Mouse (Mus musculus) adipocyte (in vitro differentiated cells): ENCODE results near the gene Olfr1362.

ENCODE experiments used
- DNase-seq: peaks from one replicate; pipeline ENCODE4 v3.0.0-alpha.2; 2016; ENCODE audit warnings: low spot score

The Olfr1362 gene

DNA sequence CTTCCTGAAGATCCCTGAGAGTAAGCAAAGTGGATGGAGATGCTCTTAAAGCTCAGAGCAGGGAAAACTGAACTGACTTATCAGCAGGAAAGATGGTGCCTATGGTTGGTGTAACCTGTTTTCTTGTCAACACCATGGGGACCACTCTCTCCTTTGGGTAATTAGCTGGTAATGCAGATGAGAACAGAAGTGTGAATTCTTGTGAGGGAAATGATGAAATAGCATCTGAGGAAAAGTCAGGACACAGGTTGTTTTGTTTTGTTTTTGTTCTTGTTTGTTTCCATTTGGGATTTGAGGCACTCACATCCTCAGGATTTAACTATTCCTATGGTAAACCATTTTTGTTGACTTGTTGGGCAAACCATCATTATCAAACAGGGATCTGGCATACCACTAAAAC is at the start of gene Olfr1362:
Gene Olfr1362, minus strand, starts transcription at position 101 of the 400 bp plus-strand sequence.
- no peak for DNase-seq

DNA sequence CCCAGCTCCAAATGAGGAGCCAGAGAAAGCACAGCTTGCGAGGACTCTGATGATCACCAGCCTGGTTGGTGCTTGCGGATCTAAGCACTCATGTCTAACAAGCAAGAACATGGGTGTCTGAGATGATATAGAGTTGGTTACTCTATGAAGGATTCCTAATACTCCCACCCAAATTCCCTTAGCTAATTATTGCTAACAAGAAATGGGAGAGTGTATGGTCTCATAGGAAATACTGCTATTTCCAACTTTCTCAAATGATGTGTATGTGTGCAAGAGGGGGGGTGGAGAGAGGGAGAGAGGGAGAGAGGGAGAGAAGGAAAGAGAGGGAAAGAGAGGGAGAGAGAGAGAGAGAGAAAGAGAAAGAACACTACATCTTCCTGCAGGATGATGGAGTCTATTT is 49.5 kb upstream of the Olfr1362 start, which contains the start of gene Olfr1361:
Gene Olfr1361, minus strand, starts transcription at position 101 of the 400 bp plus-strand sequence.
- no peak for DNase-seq

DNA sequence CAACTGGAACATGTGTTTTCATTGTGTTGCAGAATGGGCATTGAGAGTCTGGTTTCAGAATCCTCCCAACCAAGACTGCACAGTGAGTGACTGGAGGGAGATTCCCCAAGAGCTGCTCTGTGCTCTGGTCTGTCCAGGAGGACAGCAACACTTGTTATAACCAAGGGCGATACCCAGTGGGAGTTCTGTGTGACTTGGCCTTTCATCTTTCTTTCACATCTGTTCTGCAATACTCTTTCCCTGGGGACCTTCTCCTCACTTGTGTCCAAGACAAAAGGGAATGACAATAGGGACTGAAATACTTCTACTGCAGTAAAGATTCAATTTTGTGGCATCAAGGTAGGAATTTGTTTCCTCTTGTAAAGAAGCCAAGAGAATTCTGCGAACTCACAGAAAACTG is 28.6 kb upstream of the Olfr1362 start, which contains the start of gene Olfr11:
Gene Olfr11, minus strand, starts transcription at position 101 of the 400 bp plus-strand sequence.
- peak; percentile 3 for DNase-seq

DNA sequence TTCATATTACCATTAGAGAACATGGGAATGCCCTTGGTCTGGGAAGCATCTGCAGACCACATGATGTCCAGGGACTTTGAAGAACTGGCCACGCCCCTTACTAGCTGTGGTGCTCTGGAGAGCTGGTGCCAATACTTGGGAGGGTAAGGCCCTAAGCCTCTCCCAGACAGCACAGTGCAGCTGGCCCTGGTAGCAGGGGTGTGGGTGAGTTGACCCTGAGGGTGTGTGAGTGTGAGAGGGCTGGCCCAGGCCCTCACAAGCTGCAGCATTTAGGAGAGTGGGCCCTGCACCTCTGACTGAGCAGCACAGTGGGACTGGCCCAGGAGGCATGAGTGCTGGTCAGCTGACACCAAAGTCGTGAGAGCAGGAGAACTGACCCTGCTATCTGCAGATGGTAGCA is 22.2 kb downstream of the Olfr1362 start:
- no peak for DNase-seq

DNA sequence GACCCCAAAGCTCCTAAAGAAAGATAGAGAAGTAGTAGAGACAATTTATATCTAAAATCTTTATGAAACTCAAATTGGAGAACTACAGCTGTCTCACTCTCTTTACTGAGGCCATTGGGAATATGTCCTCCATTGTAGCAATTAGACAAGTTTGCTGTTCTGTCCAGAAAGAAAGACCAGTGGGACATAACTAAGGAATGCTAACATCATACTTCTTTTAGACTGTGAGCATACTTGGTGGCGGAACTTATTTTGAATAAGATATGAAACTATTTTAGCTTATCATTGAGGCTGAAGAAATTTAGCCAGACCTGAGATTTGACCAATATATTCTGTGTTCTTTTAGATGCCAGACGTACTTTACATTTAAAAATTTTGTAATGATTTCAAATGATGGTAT is 32.2 kb downstream of the Olfr1362 start, which contains the start of gene Olfr1364:
Gene Olfr1364, minus strand, starts transcription at position 101 of the 400 bp plus-strand sequence.
- DNase-seq, result no peak
